Mouse (Mus musculus): ENCODE measurements around the gene Cux2.

Gene Cux2

DNA sequence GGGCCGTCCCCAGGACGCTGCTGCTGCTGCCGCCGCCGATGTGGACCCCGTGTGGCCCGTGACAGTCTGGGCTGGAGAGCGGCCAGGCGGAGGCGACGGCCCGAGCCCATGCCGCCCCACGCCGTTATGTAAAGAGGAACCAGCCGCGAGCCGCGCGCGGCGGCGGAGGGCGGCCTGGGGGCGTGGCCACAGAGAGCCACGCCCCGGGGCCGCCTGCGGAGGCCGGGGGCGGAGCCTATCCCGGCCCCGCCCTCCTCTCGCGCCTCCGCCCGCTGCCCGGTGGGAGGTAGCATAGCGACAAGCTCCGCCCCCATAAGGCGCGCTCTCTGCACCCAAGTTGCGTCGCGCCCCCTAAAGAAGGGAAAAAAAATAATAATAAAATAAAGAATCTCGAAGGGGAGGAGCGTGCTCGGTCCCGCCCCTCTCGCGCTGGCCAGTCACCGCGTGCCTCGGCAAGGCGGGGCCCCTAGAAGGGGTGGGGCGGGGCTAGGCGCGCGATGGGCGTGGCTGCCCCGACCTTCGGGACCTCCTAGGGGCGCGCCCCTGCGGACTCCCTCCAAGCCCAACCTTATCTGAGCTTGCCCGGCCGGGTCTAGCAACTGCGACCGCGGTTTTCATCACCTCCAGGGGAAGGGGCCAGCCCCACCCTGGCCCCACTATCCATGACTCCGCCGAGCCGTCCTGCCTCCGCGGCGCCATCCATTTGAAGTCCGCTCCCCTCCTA lies 213.0 kb downstream of the Cux2 start:
- DNase-seq (ENCODE audit: low read depth, low spot score) = peak; percentile 81

DNA sequence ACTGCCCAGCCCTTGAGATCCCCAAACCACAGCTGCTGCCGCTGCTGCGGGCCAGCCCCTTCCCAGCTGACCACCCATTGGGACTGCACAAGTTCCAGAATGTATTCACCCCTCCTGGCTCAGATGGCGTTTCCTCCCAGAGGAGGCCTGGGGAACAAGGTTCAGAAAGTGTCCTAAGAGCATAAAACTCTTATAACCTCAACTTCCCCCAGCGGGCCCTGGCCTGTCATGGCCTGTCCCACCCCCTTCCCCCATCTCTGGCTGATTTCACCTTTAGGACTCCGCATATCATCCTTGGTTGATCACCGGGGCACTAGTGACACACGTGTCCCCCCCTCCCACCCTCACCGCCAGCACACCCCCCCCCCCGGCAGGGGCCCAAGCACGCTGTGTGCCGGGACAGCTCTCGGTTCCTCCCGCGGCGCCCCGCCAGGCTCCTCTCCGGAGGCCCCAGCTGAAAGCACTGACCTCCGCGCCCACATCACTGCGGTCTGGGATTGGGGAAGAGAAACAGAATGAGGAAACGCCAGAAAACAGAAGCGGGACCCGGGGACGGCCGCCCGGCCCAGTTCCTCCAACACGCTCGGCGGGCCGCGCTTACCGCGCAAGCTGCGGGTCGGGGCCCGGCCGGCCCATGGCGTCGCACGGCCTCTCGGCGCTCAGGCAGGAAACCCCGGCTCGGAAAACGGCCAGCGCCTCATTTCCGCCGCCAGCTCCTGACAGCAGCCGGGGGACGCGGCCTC lies 213.8 kb downstream of the Cux2 start:
- no peak for DNase-seq (ENCODE audit: low read depth, low spot score)

DNA sequence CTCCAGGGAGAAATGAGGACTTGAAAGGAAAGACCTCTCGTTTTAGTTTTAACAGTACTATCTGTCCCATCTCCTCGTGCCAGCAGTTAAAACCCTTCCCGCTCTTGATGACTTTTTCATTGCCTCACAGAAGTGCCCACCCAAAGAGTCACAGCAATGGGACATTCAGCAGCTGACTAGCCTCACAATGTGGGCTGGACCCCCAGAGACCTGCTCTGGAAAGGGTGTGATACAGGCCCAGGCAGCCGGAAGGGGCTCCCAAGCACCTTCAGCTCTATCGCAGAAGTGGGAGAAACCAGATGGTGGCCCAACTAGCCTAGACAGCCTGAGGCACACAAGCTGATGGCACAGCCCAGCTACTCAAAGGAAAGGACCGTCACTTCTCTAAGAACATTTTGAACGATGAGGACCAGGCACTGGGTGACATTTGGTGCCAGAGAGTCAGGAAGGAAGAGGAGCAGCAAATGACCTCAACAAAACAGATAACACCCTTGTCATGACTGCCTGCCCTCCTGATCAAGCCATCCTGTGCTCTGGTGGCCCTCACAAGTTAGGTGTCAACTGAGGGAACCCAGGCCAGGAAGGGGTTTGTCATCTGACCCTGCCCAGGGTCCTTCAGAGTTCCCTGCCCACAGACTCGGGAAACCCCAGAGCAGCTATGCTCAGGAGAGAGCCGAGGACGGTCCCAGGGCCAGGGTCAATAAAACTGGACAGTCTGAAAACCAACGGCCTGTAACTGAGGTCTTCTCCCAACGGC lies 214.7 kb downstream of the Cux2 start:
- DNase-seq (ENCODE audit: low read depth, low spot score) = no peak

DNA sequence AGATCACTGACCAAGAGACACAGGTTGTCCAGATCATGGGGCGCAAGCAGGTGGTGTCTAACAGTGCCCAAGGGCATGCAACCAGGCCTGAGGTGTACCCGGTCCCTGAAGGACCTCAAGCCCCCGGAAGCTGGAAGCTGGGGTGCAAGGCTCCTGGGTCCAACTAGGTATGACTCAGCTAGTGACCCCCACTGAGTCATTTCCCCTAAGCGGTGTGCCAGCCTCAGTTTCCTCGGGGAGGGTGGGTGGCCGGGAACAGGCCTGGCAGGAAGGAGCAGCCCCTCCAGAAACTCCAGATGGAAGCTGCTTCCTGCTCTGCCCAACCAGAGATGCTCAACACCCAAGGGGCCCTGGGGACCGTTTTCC lies 215.7 kb downstream of the Cux2 start:
- no peak for DNase-seq (ENCODE audit: low read depth, low spot score)

DNA sequence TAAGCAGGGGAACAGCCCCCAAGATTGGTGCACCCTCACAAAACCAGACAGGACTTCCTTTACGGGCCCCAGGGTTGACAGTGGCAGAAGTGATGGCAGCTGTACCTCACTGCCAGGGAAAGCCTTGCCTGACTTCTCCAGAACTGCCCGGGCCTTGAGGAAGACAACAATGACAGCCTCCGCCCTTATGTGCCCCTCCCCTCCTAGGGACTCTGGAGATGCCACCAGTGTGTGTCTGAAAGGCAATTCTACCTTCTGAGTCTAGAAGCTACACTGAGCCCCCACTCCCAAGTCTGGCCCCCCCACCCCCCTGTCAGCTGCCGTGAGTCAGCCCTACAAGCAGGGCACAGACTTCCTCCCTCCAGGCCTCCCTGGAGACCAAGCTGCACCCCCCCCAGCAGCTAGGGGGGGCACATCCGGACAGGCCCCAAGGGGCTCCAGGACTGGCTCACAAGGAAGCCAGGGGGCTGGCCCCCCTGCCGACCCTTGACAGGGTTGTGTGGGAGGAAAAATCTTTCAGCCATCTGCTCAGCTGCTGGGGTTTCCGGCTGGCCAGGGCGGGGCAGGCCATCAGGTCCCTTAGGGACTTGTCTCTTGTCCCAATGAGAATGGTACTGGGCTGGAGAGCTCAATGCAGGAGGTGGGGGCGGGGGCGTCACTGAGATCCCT lies 216.2 kb downstream of the Cux2 start:
- no peak for DNase-seq (ENCODE audit: low read depth, low spot score)

DNA sequence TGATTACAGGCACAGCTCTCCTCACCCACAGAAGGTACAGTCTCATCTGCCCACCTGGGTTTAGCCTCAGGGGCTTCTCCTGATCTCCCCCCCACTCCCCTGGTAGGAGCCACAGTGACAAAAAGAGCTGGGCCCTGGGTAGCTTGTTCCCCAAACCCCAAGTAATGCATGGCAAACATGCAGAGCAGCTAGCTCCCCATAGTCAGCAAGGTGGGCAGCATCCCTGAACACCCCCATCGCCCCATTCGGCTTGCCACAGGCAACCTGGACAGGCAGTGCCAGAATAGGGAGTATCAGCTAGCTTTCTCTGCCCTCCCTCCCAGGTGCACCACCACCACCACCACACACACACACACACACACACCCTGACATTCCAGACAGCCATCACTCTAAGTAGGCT lies 216.7 kb downstream of the Cux2 start:
- no peak for DNase-seq (ENCODE audit: low read depth, low spot score)

DNA sequence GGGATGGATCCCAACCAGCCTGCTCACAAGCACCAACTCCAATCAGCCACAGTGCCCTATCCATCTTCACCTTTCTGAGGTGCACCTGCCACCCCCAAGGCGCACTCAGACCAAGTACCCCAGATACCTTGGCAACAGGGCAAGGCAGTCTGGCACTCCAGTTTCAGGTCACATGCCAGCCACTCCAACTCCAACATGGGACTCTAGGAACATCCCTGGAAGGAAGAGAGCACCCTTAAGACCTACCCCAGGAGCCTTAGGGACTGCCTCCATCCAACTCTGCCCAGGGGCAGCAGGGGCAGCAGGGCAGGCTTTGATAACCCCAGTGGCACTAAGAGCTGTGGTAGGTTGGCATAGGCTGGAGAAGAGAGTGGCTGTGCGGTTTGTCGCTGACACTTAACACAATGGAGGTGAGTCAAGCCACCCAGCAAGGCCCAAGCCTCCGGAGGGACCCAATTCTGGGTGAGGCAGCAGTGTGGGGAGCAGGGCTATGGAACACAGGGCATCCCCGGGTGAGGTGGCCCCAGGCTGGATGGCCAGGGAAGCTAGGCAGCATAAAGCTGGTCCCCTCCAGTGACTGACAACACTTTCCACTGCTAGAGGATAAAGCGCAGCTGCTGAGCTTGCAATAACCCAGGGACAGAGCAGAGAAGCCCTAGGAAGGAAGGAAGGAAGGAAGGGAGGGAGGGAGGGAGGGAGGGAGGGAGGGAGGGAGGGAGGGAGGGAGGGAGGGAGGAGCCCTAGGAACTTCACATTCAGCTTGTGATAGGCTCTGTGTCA lies 217.3 kb downstream of the Cux2 start:
- no peak for DNase-seq (ENCODE audit: low read depth, low spot score)

DNA sequence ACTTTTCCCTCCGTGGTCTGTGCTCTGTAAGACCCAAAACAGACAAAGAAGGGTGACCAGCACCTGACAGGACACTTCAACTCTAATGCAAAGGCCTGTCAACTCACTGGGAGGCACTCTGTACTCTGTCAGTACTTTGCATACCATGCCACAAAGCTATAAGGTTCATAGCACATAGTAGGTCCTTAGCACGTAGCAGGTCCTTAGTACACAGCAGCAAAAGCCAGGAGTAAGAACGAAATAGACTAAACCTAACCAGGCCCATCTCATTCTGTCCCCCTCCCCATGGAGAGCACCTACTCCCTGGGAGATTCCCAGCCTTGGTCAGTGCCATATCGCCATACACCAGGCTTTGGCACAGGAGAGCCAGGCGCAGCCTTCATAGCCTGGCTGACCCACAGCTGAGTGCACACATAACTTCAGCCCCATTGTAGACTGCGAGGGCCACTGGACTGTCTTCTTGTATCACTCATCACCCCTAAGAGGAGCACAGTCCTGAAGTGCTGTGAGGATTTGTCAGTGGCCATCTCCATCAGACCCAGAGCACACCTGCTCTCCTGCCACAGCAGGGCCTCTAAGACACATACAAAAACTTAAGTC lies 218.8 kb downstream of the Cux2 start:
- no peak for DNase-seq (ENCODE audit: low read depth, low spot score)

DNA sequence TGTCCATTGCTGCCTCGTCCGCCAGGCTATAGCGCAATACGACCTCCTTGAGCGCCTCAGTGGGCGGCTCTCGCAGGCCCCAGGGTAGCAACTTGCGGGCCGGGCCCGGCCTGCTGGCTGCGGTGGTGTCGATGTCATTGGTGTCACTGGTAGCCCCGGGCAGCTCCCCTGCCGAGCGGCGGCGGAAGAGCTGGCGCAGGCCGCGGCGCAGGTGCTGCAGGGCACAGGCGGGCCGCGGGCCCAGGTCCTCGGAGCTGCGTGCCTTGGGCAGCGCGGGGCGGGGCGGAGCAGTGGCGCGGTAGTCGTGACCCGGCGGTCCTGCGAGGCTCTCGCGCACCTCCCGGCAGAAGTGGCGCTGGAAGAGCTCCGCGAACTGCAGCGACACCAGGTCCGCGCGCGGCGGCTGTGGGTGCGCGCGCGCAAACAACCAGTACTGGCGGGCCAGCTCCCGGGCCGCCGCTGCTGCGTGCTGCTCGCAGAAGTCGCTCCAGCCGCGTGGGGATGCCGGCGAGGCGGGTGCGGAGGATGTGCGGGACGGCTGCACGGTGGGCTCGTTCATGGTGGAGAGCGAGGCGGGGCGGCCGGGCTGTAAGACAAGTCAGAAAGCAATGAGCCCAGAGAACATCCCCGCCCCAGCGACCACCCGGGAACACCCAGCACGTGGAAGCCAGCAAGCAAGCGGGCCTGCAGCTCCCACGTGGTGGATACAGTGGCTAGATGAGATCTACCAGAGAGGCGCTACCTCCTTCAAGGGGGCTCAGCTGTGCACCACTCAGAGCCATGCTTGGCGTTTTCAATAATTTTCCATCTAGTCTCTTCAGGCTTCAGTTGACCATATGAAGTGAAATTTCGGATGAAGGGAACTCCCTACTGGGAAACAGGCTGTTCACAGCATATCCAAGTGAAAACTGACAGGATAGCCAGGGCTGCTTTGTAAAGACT lies 221.1 kb downstream of the Cux2 start:
- DNase-seq (ENCODE audit: low read depth, low spot score) = no peak

DNA sequence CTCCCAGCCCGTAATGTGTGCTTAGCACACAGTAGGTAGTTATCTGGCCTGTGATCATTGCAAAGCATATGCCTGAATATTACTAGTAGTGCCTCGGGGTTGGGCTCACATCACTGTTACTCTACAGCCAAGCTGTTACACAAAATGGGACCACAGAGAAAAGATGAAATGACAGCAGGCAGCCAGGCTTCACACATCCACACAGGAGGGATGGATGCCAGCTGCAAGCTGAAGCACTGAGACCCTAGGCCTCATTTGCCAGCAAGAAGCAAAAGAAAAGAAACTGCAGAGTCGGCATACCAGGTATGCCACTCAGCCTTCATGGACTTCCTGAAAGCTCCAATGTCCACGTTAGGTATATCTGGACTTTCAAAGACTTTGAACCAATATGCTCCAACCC lies 222.0 kb downstream of the Cux2 start:
- no peak for DNase-seq (ENCODE audit: low read depth, low spot score)

DNA sequence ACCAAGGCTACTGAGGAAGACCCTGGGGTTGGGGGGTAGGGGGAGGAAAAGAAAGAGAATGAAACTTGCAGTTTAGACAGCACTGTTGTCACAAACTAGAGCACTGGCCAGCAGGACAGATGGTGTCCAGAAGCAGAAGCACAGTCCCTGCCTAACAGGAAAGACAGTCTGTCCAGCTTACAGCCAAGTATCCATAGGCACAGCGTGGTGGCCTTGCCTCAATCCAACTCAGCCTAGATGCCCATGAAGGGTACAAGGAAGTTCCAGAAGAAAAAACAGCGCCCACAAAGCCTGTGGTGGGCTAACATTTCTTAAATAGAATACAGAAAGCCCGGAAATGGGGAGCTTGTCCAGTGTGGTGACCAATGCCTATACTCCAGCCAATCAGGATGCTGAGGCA lies 224.3 kb downstream of the Cux2 start:
- DNase-seq (ENCODE audit: low read depth, low spot score) = no peak

DNA sequence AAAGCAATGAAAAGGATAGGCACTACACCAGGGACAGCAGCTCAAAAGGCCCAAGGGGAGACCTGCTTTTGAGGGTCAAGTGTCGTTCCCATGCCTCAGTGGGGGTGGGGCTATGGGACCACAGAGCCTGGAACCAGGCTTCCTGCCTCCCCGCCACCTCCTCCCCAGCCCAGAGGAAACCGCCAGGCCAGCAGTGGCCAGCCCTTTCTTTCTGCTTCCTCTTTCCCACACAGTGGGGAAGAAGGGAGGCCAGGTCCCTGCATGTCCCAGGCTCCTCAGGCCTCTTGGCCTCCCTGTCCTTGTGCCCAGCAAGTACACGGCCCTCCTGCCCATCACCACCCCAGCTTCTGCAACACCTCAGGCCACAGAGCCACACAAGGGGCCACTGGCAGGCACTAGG lies 225.8 kb downstream of the Cux2 start:
- DNase-seq (ENCODE audit: low read depth, low spot score) = no peak

DNA sequence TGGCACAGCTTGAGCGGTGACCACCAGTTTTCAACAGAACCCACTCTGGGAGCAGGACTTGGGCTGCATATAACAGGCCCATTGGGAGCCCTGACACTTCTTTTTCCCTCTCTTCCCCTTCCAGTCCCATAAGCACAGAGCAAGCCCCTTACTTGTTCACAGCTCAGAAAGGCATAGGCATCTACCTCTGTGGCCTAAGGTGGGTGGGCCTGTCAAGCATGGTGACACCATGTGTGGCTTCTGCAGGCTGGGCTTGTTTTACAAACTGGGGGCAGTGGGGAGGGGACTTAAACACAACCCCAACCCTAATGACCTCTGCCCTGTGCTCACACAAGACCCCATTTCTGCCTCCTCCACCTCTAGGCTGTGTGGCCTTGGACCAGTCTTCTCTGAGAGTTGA lies 226.2 kb downstream of the Cux2 start:
- no peak for DNase-seq (ENCODE audit: low read depth, low spot score)

DNA sequence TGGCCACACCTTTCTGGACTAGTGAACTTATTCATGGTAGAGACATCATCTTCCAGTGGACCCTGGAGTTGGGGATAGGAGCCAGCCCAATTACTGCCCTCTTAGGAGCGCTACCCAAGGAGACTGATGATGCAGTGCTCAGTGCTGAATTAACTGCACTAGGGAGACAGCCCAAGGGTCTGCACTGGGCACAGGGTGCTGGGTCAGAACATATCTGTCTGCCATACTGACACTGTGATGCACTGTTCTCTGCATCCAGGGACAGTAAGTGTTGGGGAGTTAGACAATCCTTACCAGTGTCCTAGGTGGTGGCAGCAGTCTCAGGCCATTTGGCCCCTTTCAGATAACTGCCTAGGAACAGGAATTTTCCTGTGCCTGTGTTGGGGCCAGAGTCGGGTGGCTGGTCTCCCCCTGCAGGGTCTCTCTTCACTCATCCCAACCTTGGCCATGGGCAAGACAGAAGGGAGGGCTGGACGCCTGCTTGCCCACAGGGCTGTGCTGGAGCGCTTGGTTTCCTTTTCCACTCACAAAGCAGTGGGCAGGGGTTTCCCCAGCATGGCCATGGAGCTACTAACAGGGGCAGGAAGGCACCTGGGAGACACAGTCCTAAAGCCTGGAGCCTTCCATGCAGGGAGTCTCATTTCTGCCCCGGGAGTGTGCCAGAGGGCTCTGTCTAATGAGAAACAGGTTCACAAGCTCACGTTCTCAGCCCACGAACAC lies 227.0 kb downstream of the Cux2 start:
- DNase-seq (ENCODE audit: low read depth, low spot score) = no peak

DNA sequence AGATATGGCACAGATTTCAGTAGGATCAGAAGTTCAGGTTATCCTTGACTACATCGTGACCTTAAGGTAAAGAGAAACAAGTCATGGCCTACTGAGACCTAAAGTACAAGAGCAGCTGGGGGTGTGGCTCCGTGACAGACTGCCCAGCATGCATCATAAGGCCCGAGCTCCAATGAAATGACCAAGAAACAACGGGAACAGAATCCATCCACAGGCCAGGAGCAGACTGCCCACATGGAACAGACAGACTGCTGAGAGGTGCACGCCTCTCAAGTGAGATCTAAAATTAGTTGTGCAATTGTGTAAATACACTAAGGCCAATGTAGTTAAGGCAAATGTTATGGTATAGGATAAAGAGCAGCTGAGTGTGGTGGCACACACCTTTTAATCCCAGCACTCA lies 228.3 kb downstream of the Cux2 start:
- no peak for DNase-seq (ENCODE audit: low read depth, low spot score)

DNA sequence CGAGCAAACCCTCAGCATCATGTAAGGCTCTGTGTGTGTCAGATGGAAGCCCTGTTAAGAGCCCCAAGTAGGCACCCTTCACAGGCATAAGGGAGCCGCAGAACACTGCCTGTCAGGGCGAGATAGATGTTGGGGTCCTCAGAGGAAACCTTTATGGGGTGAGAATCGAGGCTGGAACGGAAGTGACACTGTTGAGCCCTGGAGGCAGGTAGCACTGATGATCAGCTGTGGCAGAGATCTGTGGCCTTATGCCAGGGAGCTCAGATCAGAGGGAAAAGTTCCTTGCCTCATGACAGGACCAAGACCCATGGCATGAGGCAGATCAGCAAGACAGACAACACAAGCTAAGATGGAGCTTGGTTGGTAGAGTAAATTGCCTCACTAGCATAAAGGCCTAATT lies 228.8 kb downstream of the Cux2 start:
- DNase-seq (ENCODE audit: low read depth, low spot score) = no peak

DNA sequence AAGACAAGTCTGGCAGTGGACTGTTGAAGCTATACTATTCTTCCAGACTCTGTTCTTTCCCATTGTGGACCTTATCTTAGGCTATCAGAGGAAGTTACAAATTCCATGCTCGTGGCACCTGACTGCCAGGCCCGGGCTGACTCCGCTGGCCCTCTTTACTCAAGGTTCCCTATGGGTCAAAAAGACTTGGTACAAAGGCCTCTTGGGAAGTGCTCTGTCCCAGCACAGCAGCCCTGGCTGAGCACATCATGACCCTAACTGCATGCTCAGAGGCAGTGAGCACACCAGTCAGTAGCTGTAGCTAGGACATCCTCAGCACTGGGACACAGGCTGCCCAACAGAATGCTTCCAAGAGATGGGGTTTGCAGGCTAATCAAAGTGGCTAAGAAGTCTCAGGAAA lies 229.2 kb downstream of the Cux2 start:
- no peak for DNase-seq (ENCODE audit: low read depth, low spot score)

DNA sequence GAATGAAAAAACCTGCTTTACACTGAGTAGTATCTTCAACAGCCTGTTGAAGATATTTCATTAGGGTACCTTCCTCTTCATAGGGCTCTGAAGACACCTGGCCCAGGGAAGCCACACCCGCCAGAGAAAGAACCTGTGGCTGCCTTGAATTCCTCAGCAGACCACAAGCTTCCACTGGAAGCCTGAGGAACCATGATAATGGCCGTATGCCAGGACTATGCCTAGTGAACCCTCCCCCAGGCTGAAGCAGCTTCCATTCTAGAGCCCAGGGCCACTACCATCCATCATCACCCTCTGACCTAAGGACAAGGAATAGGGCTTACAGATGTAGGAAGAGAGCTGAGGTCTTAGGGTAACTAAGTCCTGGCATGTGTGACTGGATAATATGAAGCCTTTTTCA lies 229.7 kb downstream of the Cux2 start:
- no peak for DNase-seq (ENCODE audit: low read depth, low spot score)

DNA sequence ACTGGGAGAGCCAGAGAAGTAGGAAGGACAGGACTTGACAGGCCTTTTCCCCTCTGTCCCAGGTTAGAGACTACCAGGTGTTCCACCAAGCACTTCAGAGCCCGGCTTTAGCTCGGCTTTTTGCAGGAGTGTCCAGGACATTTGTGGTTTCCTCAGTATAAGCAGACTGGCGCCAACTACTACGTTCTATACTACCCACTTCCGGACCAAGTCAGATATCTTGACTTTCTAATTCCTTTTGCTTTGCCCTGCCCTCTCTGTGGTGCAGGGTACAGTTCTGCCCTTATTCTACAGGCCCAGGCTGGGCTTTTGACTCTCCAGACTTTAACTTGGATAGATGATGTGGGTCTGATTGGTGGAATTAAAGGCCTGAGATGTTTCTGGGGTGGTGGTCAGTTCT lies 230.3 kb downstream of the Cux2 start:
- DNase-seq (ENCODE audit: low read depth, low spot score) = no peak

Data from embryo, embryonic 11.5 days (tissue).